In genomic region chr6:5390952-5391351, GRCm38 (mm10) we compare ENCODE assay signal across 9 mouse cellular contexts. TPM values are rescaled to one million over a fixed set of nuclear protein-coding genes. Genes with fewer than 3 reads are reported as not detected.
A peak's percentile ranks its signal among the peaks of the same experiment; 100 is the strongest.
DNase-seq lines count a peak whose midpoint lies in the region; ATAC-seq and TF ChIP-seq lines count a peak whose summit lies in the region.
"Had no signal": no experiment of that assay in that cellular context is flagged by ENCODE, and none has a peak within 500 bp of the region (broad histone marks: within the 10 kb centered on the region; RNA-seq: fewer than 3 reads in every experiment).

No protein-coding gene starts in this region.

- no peak overlapping the region for H3K4me3 ChIP-seq in CH12.LX (replicated peaks in 1 of 3; ENCODE audit: low read depth in 2 of 3, low read length in 2 of 3, poor library complexity in 1 of 3)
- peak overlapping the region; percentile 8; the same call in 1 of the 2 replicates for H3K4me3 ChIP-seq in hindbrain, embryonic 11.5 days (ENCODE audit: low read depth, low read length)
- peak overlapping the region; percentile 28 for H3K4me3 ChIP-seq in liver, embryonic 16.5 days (ENCODE audit: low read depth, low read length)

- H3K9ac ChIP-seq in CH12.LX (ENCODE audit: insufficient read depth, low read depth), result no peak overlapping the region
- H3K9ac ChIP-seq in hindbrain, embryonic 11.5 days (ENCODE audit: low read depth, low read length), result no peak overlapping the region
- no peak overlapping the region for H3K9ac ChIP-seq in liver, embryonic 16.5 days (ENCODE audit: low read depth, low read length)

- dilution Hi-C loops in CH12.LX (cut with MboI; ENCODE audit: extremely low pct_ligation_motif_present, extremely low pct_unique_long_range_greater_than_20kb, low sequenced_read_pairs), result no loop called here

- peak; percentile 5 for DNase-seq in adrenal gland, adult 2 months
- DNase-seq in adrenal gland, postnatal 36 days, result no peak
- no peak for DNase-seq in CH12.LX (ENCODE audit: extremely low read depth)
- no peak for DNase-seq in hindbrain, embryonic 11.5 days (ENCODE audit: low spot score)
- DNase-seq in spleen, postnatal 4 days (ENCODE audit: low spot score in 2 of 2), result no peak
- DNase-seq in cerebellum, adult 9-10 months, result no peak
- DNase-seq: cerebellum, postnatal 36 days had no signal

- peaks cover 0 to 7% of the 10 kb centered on the region in 2 experiments; a peak in 2 of 4 replicates for H3K4me1 ChIP-seq in CH12.LX (ENCODE audit: control insufficient read depth in 1 of 2, insufficient read depth in 2 of 2)
- no peaks in the 10 kb centered on the region for H3K4me1 ChIP-seq in hindbrain, embryonic 11.5 days (replicated peaks; ENCODE audit: control insufficient read depth, insufficient read depth, low read length)
- H3K4me1 ChIP-seq in liver, embryonic 16.5 days (ENCODE audit: control insufficient read depth, low read depth, low read length), result no peaks in the 10 kb centered on the region; the same call in 1 of the 2 replicates

- peak overlapping the region; percentile 50; the same call in 1 of the 2 replicates for H3K4me2 ChIP-seq in CH12.LX (ENCODE audit: insufficient read depth, low read depth, poor library complexity, severe bottlenecking)
- peak overlapping the region; percentile 0; the same call in 1 of the 2 replicates for H3K4me2 ChIP-seq in hindbrain, embryonic 11.5 days (replicated peaks; ENCODE audit: low read depth, low read length)
- H3K4me2 ChIP-seq in liver, embryonic 16.5 days (ENCODE audit: low read depth, low read length), result peak overlapping the region; percentile 33

- no peak overlapping the region for H3K27ac ChIP-seq in CH12.LX (ENCODE audit: insufficient read depth, low read depth)
- no peak overlapping the region for H3K27ac ChIP-seq in hindbrain, embryonic 11.5 days (ENCODE audit: low read depth, low read length)
- no peak overlapping the region for H3K27ac ChIP-seq in liver, embryonic 16.5 days (ENCODE audit: low read length)

- no peaks in the 10 kb centered on the region for H3K27me3 ChIP-seq in CH12.LX (replicated peaks)
- no peaks in the 10 kb centered on the region for H3K27me3 ChIP-seq in hindbrain, embryonic 11.5 days (ENCODE audit: control insufficient read depth, insufficient read depth, low read length)
- H3K27me3 ChIP-seq in liver, embryonic 16.5 days (ENCODE audit: control insufficient read depth, insufficient read depth, low read depth, low read length), result no peaks in the 10 kb centered on the region

- 6% methylated on average over 10 of the region's 10 CpGs for WGBS in hindbrain, embryonic 11.5 days
- 28% methylated on average over 10 of the region's 10 CpGs for WGBS in liver, embryonic 16.5 days (ENCODE audit: insufficient replicate concordance)

- ATAC-seq in hindbrain, embryonic 11.5 days (ENCODE audit: low FRiP score), result no peak
- ATAC-seq in liver, embryonic 16.5 days (ENCODE audit: low read depth), result no peak
- no peak for ATAC-seq in granulocyte monocyte progenitor cell, adult 5-6 weeks (replicated peaks; ENCODE audit: poor library complexity, severe bottlenecking)

- no peak for TF ChIP-seq EP300 in CH12.LX (IDR thresholded peaks at IDR 0.05; ENCODE audit: low read length)

- no peak for TF ChIP-seq CTCF in CH12.LX (conservative IDR thresholded peaks at IDR 0.05 in 1 of 2, IDR thresholded peaks at IDR 0.05 in 1 of 2; ENCODE audit: low read depth in 2 of 2, low read length in 2 of 2)

- no peaks in the 10 kb centered on the region for H3K9me3 ChIP-seq in CH12.LX (replicated peaks; ENCODE audit: low read length)
- no peaks in the 10 kb centered on the region for H3K9me3 ChIP-seq in hindbrain, embryonic 11.5 days (ENCODE audit: control insufficient read depth, low read length)
- no peaks in the 10 kb centered on the region for H3K9me3 ChIP-seq in liver, embryonic 16.5 days (replicated peaks; ENCODE audit: control insufficient read depth, low read length)

- TF ChIP-seq RAD21 in CH12.LX (IDR thresholded peaks at IDR 0.05; ENCODE audit: low read depth, low read length), result no peak

- TF ChIP-seq POLR2A in CH12.LX (IDR thresholded peaks at IDR 0.05; ENCODE audit: low read depth, low read length), result no peak

- H3K79me2 ChIP-seq in CH12.LX (replicated peaks; ENCODE audit: control insufficient read depth, extremely low read depth, insufficient read depth, poor library complexity, severe bottlenecking), result no peaks in the 10 kb centered on the region

- H3K36me3 ChIP-seq in CH12.LX (replicated peaks in 1 of 2; ENCODE audit: control insufficient read depth in 1 of 2, insufficient read depth in 1 of 2, low read length in 1 of 2), result no peaks in the 10 kb centered on the region
- no peaks in the 10 kb centered on the region for H3K36me3 ChIP-seq in hindbrain, embryonic 11.5 days (ENCODE audit: control insufficient read depth, insufficient read depth, low read length)
- H3K36me3 ChIP-seq in liver, embryonic 16.5 days (ENCODE audit: control insufficient read depth, insufficient read depth), result no peaks in the 10 kb centered on the region

- in situ Hi-C loops in CH12.LX (cut with MboI; ENCODE audit: low pct_ligation_motif_present, low pct_unique_long_range_greater_than_20kb, low sequenced_read_pairs), result loop anchor here (25.0 kb wide), 4 partner anchors 254 to 829 kb away; no protein-coding TSS in a partner anchor

TF ChIP-seq in CH12.LX, 34 proteins besides CTCF, POLR2A, EP300 and RAD21:
- no peak for TF ChIP-seq PAX5 (IDR thresholded peaks at IDR 0.05; ENCODE audit: low read length)
- TF ChIP-seq POLR2AphosphoS2 (IDR thresholded peaks at IDR 0.05; ENCODE audit: low read depth, low read length), result no peak
- no peak for TF ChIP-seq MXI1 (IDR thresholded peaks at IDR 0.05; ENCODE audit: low read depth, low read length)
- no peak for TF ChIP-seq ZKSCAN1 (IDR thresholded peaks at IDR 0.05; ENCODE audit: borderline replicate concordance, low read depth, low read length)
- no peak for TF ChIP-seq JUN (IDR thresholded peaks at IDR 0.05; ENCODE audit: insufficient read depth, low read depth, low read length)
- TF ChIP-seq USF2 (conservative IDR thresholded peaks at IDR 0.05; ENCODE audit: low read depth, low read length), result no peak
- no peak for TF ChIP-seq KAT2A (IDR thresholded peaks at IDR 0.05; ENCODE audit: insufficient replicate concordance, low read length)
- no peak for TF ChIP-seq GABPA (IDR thresholded peaks at IDR 0.05; ENCODE audit: insufficient replicate concordance, low read depth, low read length)
- no peak for TF ChIP-seq MAFK (IDR thresholded peaks at IDR 0.05; ENCODE audit: insufficient replicate concordance, low read length)
- TF ChIP-seq ELF1 (IDR thresholded peaks at IDR 0.05; ENCODE audit: low read depth, low read length), result no peak
- TF ChIP-seq TBP (conservative IDR thresholded peaks at IDR 0.05; ENCODE audit: low read depth, low read length), result no peak
- TF ChIP-seq HCFC1 (IDR thresholded peaks at IDR 0.05; ENCODE audit: low read depth, low read length), result no peak
- no peak for TF ChIP-seq USF1 (IDR thresholded peaks at IDR 0.05; ENCODE audit: low read depth, low read length)
- no peak for TF ChIP-seq E2F4 (IDR thresholded peaks at IDR 0.05; ENCODE audit: insufficient replicate concordance, low read depth, low read length)
- no peak for TF ChIP-seq ETS1 (conservative IDR thresholded peaks at IDR 0.05; ENCODE audit: low read depth, low read length)
- TF ChIP-seq ZC3H11A (IDR thresholded peaks at IDR 0.05; ENCODE audit: low read depth, low read length), result no peak
- no peak for TF ChIP-seq CHD1 (IDR thresholded peaks at IDR 0.05; ENCODE audit: low read depth, low read length)

RNA-seq across cellular contexts. Expression of gene Asb4, which starts 7.8 kb away (rescaled TPM):
- 1 to 10 TPM; 1.6 to 2.4 TPM for total RNA-seq in adrenal gland, adult 2 months (2021)
- 0.68 and 1.8 TPM in 2 replicates for polyA plus RNA-seq in adrenal gland, adult 2 months (2012; rRNA removed)
- 1 to 10 TPM; 3.1 to 5.2 TPM for total RNA-seq in adrenal gland, postnatal 36 days (2021)
- total RNA-seq in CH12.LX (2012; rRNA removed), result 0.04 TPM in 2 replicates
- total RNA-seq in CH12.LX (2014; rRNA removed), result 0.07 and 0.11 TPM in 2 replicates
- polyA plus RNA-seq in CH12.LX (2012; ENCODE audit: insufficient read length, low read depth), result 0.07 TPM in 1 of 2 replicates, not detected in the other
- 24.5 and 28.7 TPM in 2 replicates for polyA plus RNA-seq in hindbrain, embryonic 11.5 days (2014; fragmentation: Nextera tagmentation; extraction: Ambion mirVana)
- 3.5 and 3.6 TPM in 2 replicates for polyA plus RNA-seq in liver, embryonic 16.5 days (2015; fragmentation: Nextera tagmentation; extraction: Ambion mirVana)
- not detected in 2 replicates for total RNA-seq in granulocyte monocyte progenitor cell, adult 5-6 weeks (2014; fragmentation: Nextera tagmentation)
- not detected in 2 replicates for total RNA-seq in granulocyte monocyte progenitor cell, adult 5-6 weeks (2017)

Comparison
In these comparisons a context has a peak if more than half of its experiments do, and no peak if none do; other contexts are left out.
1. H3K4me2 ChIP-seq: peak in every context shown above with its lines; median percentile 50 in CH12.LX; 33 in liver, embryonic 16.5 days; 0 in hindbrain, embryonic 11.5 days.
2. H3K4me3 ChIP-seq: peak in hindbrain, embryonic 11.5 days (single experiment) and liver, embryonic 16.5 days (single experiment); none in CH12.LX (0 of 3).